Mouse (Mus musculus) heart, embryonic 11.5 days (tissue): ENCODE data around the gene Ddx4. TPM values are rescaled to one million over a fixed set of nuclear protein-coding genes. Genes with fewer than 3 reads are reported as not detected.

Experiments
- ATAC-seq: fragments of 200-750 bp; cut with Nextera tagmentation; replicated peaks from 2 replicates; pipeline ENCODE4 v1.8.0; 2017; ENCODE audit warnings: moderate library complexity; ENCODE audit not compliant: insufficient number of reproducible peaks, low FRiP score, low TSS enrichment
- H3K27ac ChIP-seq: fragments of 300-500 bp; sonication (generic); 2 replicates; pipeline ENCODE4 v1.5.1; 2014; ENCODE audit warnings: mild to moderate bottlenecking, low read depth, low read length
- H3K27me3 ChIP-seq: fragments of 300-500 bp; sonication (generic); 2 replicates; pipeline ENCODE4 v1.6.1; 2014; ENCODE audit warnings: mild to moderate bottlenecking, low read length, mixed read lengths; ENCODE audit not compliant: control insufficient read depth, insufficient read depth
- H3K36me3 ChIP-seq: fragments of 300-500 bp; sonication (generic); 2 replicates; pipeline ENCODE4 v1.6.1; 2014; ENCODE audit warnings: mild to moderate bottlenecking, low read length, moderate library complexity, mixed read lengths; ENCODE audit not compliant: control insufficient read depth, insufficient read depth
- H3K4me1 ChIP-seq: fragments of 300-500 bp; sonication (generic); 2 replicates; pipeline ENCODE4 v1.6.1; 2014; ENCODE audit warnings: low read length; ENCODE audit not compliant: control insufficient read depth, insufficient read depth
- H3K4me2 ChIP-seq: fragments of 300-500 bp; sonication (generic); 2 replicates; pipeline ENCODE4 v1.6.1; 2014; ENCODE audit warnings: mild to moderate bottlenecking, moderate library complexity
- H3K4me3 ChIP-seq: fragments of 300-500 bp; sonication (generic); 2 replicates; pipeline ENCODE4 v1.5.1; 2014; ENCODE audit warnings: low read depth, low read length
- H3K9ac ChIP-seq: fragments of 300-500 bp; sonication (generic); 2 replicates; pipeline ENCODE4 v1.6.1; 2014; ENCODE audit warnings: mild to moderate bottlenecking, low read depth, low read length, moderate library complexity
- H3K9me3 ChIP-seq: fragments of 300-500 bp; sonication (generic); replicated peaks from 2 replicates; pipeline ENCODE4 v1.6.1; 2016; ENCODE audit warnings: low read length; ENCODE audit not compliant: control insufficient read depth
- WGBS: fragments of 180-500 bp; shearing (Covaris S2); extraction: QIAGEN DNeasy Blood & Tissue Kit; methylation state at CpG from one replicate; pipeline ENCODE4 v1.1.7; 2014; ENCODE audit not compliant: insufficient replicate concordance; 5-methylcytosine and 5-hydroxymethylcytosine counted together
- polyA plus RNA-seq: library from polyadenylated mRNA; unstranded; fragments of >200 nt; fragmentation: Nextera tagmentation; extraction: Ambion mirVana; gene quantifications from 2 replicates; pipeline ENCODE4 v1.2.1, GENCODE M21; 2014

Gene Ddx4
- polyA plus RNA-seq, 1 experiment from 2014 or later = 1.2 TPM

- H3K27ac ChIP-seq = no peak overlapping the region
- no peak for ATAC-seq
- H3K27me3 ChIP-seq = no peaks in the 10 kb centered on the region
- 75% methylated on average over 3 of the region's 3 CpGs for WGBS
- H3K4me3 ChIP-seq = no peak overlapping the region
- H3K4me1 ChIP-seq = no peaks in the 10 kb centered on the region
- peaks cover 7% of the 10 kb centered on the region for H3K9me3 ChIP-seq
- no peak overlapping the region for H3K9ac ChIP-seq
- no peaks in the 10 kb centered on the region for H3K36me3 ChIP-seq
- H3K4me2 ChIP-seq = no peak overlapping the region
Measured at GRCm38 (mm10) chr13:112651183-112651582, 1.1 kb downstream of the Ddx4 start.

- Histone ChIP-seq H3K9me3 (no peaks in the 10 kb centered on the region), H3K27me3 (no peaks in the 10 kb centered on the region), H3K4me2 (no peak overlapping the region), H3K36me3 (no peaks in the 10 kb centered on the region), H3K9ac (no peak overlapping the region), H3K4me1 (no peaks in the 10 kb centered on the region), H3K27ac (no peak overlapping the region), H3K4me3 (no peak overlapping the region)
- 89% methylated on average over 1 of the region's 1 CpGs for WGBS
- ATAC-seq = no peak
Measured at GRCm38 (mm10) chr13:112645529-112646186, 6.6 kb downstream of the Ddx4 start.

GRCm38 (mm10) chr13:112644996-112645395 is 7.3 kb downstream of the Ddx4 start:
- Histone ChIP-seq H3K4me1 (no peaks in the 10 kb centered on the region), H3K27ac (no peak overlapping the region), H3K36me3 (no peaks in the 10 kb centered on the region), H3K4me2 (no peak overlapping the region), H3K4me3 (no peak overlapping the region), H3K9me3 (no peaks in the 10 kb centered on the region), H3K9ac (no peak overlapping the region), H3K27me3 (no peaks in the 10 kb centered on the region)
- ATAC-seq = no peak
- WGBS = 80% methylated on average over 3 of the region's 3 CpGs

GRCm38 (mm10) chr13:112642897-112643296 is 9.4 kb downstream of the Ddx4 start:
- Histone ChIP-seq H3K36me3 (no peaks in the 10 kb centered on the region), H3K4me2 (no peak overlapping the region), H3K27me3 (no peaks in the 10 kb centered on the region), H3K4me1 (no peaks in the 10 kb centered on the region), H3K27ac (no peak overlapping the region), H3K4me3 (no peak overlapping the region), H3K9ac (no peak overlapping the region), H3K9me3 (no peaks in the 10 kb centered on the region)
- 82% methylated on average over 3 of the region's 3 CpGs for WGBS
- no peak for ATAC-seq

- Histone ChIP-seq H3K4me3 (no peak overlapping the region), H3K27me3 (no peaks in the 10 kb centered on the region), H3K9me3 (no peaks in the 10 kb centered on the region), H3K36me3 (no peaks in the 10 kb centered on the region), H3K4me2 (no peak overlapping the region), H3K4me1 (no peaks in the 10 kb centered on the region), H3K27ac (no peak overlapping the region), H3K9ac (no peak overlapping the region)
- ATAC-seq = no peak
- WGBS = 60% methylated on average over 4 of the region's 4 CpGs
Measured at GRCm38 (mm10) chr13:112639111-112639510, 13.2 kb downstream of the Ddx4 start.

GRCm38 (mm10) chr13:112636498-112636897 is 15.8 kb downstream of the Ddx4 start:
- Histone ChIP-seq H3K36me3 (no peaks in the 10 kb centered on the region), H3K9ac (no peak overlapping the region), H3K4me2 (no peak overlapping the region), H3K27ac (no peak overlapping the region), H3K4me1 (no peaks in the 10 kb centered on the region), H3K9me3 (no peaks in the 10 kb centered on the region), H3K27me3 (no peaks in the 10 kb centered on the region), H3K4me3 (no peak overlapping the region)
- WGBS = 32% methylated on average over 3 of the region's 3 CpGs
- no peak for ATAC-seq

- no peaks in the 10 kb centered on the region for H3K4me1 ChIP-seq
- H3K4me3 ChIP-seq = no peak overlapping the region
- no peaks in the 10 kb centered on the region for H3K36me3 ChIP-seq
- H3K27me3 ChIP-seq = no peaks in the 10 kb centered on the region; the same call in 1 of the 2 replicates
- H3K27ac ChIP-seq = no peak overlapping the region
- WGBS = 62% methylated on average over 7 of the region's 7 CpGs
- no peak overlapping the region for H3K9ac ChIP-seq
- no peak overlapping the region for H3K4me2 ChIP-seq
- no peak for ATAC-seq
- H3K9me3 ChIP-seq = no peaks in the 10 kb centered on the region
Measured at GRCm38 (mm10) chr13:112635174-112635837, 17.0 kb downstream of the Ddx4 start.

GRCm38 (mm10) chr13:112625566-112625965 is 26.7 kb downstream of the Ddx4 start:
- Histone ChIP-seq H3K4me3 (no peak overlapping the region), H3K4me1 (no peaks in the 10 kb centered on the region), H3K9ac (no peak overlapping the region), H3K36me3 (no peaks in the 10 kb centered on the region), H3K27ac (no peak overlapping the region), H3K27me3 (no peaks in the 10 kb centered on the region), H3K4me2 (no peak overlapping the region), H3K9me3 (no peaks in the 10 kb centered on the region)
- no peak for ATAC-seq

GRCm38 (mm10) chr13:112624622-112625021 is 27.7 kb downstream of the Ddx4 start:
- H3K9me3 ChIP-seq = no peaks in the 10 kb centered on the region
- H3K4me1 ChIP-seq = no peaks in the 10 kb centered on the region
- H3K4me2 ChIP-seq = no peak overlapping the region
- no peak overlapping the region for H3K4me3 ChIP-seq
- WGBS = 70% methylated on average over 3 of the region's 3 CpGs
- no peaks in the 10 kb centered on the region for H3K27me3 ChIP-seq
- no peak for ATAC-seq
- H3K9ac ChIP-seq = no peak overlapping the region
- no peaks in the 10 kb centered on the region for H3K36me3 ChIP-seq
- H3K27ac ChIP-seq = no peak overlapping the region
